Mouse (Mus musculus) thymus, postnatal 14 days (tissue): ENCODE results near the gene Prg4.

ENCODE experiments used
- DNase-seq: peaks from one replicate; pipeline ENCODE4 v3.0.0; 2021

The Prg4 gene

GRCm38 (mm10) chr1:150466132-150466531 lies at the start of gene Prg4:
TSS of gene Prg4 (minus strand) at chr1:150466165.
- no peak for DNase-seq

- DNase-seq, result no peak
These were observed 47.1 kb upstream of the Prg4 start for GRCm38 (mm10) chr1:150513041-150513440.

GRCm38 (mm10) chr1:150505794-150506193 lies 39.8 kb upstream of the Prg4 start:
- no peak for DNase-seq

GRCm38 (mm10) chr1:150503321-150503720 lies 37.4 kb upstream of the Prg4 start:
- no peak for DNase-seq

- no peak for DNase-seq
These were observed 32.2 kb upstream of the Prg4 start for GRCm38 (mm10) chr1:150498177-150498576.

GRCm38 (mm10) chr1:150497690-150498089 lies 31.7 kb upstream of the Prg4 start:
- no peak for DNase-seq

- no peak for DNase-seq
These were observed 30.8 kb upstream of the Prg4 start for GRCm38 (mm10) chr1:150496626-150497302.

- no peak for DNase-seq
These were observed 23.2 kb upstream of the Prg4 start for GRCm38 (mm10) chr1:150489148-150489547.

- DNase-seq, result no peak
These were observed 14.7 kb upstream of the Prg4 start for GRCm38 (mm10) chr1:150480674-150481073.

- no peak for DNase-seq
These were observed 6.6 kb upstream of the Prg4 start for GRCm38 (mm10) chr1:150472525-150472924.

GRCm38 (mm10) chr1:150469992-150470391 lies 4.0 kb upstream of the Prg4 start:
- DNase-seq, result no peak

- DNase-seq, result no peak
These were observed 601 bp downstream of the Prg4 start for GRCm38 (mm10) chr1:150465364-150465763.

- DNase-seq, result no peak
These were observed 2.3 kb downstream of the Prg4 start for GRCm38 (mm10) chr1:150463691-150464090.

- DNase-seq, result no peak
These were observed 2.9 kb downstream of the Prg4 start for GRCm38 (mm10) chr1:150463068-150463467.

GRCm38 (mm10) chr1:150460595-150460994 lies 5.4 kb downstream of the Prg4 start:
- no peak for DNase-seq

- no peak for DNase-seq
These were observed 6.4 kb downstream of the Prg4 start for GRCm38 (mm10) chr1:150459599-150459998.

- DNase-seq, result no peak
These were observed 7.0 kb downstream of the Prg4 start for GRCm38 (mm10) chr1:150458977-150459376.

- no peak for DNase-seq
These were observed 24.2 kb downstream of the Prg4 start for GRCm38 (mm10) chr1:150441731-150442130.

- DNase-seq, result no peak
These were observed 27.3 kb downstream of the Prg4 start for GRCm38 (mm10) chr1:150438641-150439040.

GRCm38 (mm10) chr1:150426216-150426615 lies 39.7 kb downstream of the Prg4 start:
- DNase-seq, result no peak

GRCm38 (mm10) chr1:150425665-150426064 lies 40.3 kb downstream of the Prg4 start:
- no peak for DNase-seq

GRCm38 (mm10) chr1:150418426-150418825 lies 47.5 kb downstream of the Prg4 start:
- DNase-seq, result no peak

- DNase-seq, result no peak
These were observed 50.0 kb downstream of the Prg4 start for GRCm38 (mm10) chr1:150416006-150416405.

GRCm38 (mm10) chr1:150409996-150410395 lies 56.0 kb downstream of the Prg4 start:
- no peak for DNase-seq

GRCm38 (mm10) chr1:150407285-150407684 lies 58.7 kb downstream of the Prg4 start:
- DNase-seq, result no peak
